In the genomic region with DNA sequence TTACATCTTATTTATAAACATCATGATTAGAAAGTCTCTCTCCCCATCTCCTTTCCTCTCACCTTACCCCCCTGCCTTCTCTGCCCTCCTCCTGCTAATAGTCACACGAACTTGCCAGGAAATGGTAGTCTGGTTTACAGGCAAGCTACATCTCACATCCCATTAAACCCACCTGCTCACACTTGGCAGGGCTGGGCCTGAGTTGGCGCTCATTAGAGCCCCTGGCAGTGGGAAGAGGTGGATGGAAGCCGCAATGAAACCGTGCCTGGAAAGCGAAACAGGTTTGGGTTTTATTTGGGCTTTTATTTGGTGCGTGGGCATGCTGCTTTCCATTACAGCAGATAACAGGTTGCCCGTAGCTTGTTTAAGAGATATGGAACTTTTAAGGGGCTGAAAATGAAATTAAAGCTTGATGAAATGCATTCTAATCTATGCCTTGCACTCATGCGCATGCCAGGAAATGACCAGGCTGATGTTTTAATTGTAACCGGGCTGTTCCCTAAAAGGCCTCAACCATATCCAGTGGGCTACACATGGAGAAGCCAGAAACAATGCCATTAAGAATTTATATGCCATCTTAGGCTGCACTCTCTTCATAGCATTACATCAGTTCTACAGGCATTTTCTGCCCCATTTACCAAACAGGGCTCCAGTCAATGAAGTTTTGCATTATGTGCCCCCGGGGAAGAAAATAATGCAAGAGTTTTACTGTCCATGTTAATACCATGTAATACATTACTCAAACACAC, we compare ENCODE assay signal across 20 mouse cellular contexts.
DNase-seq lines count a peak whose midpoint lies in the region; ATAC-seq lines count a peak whose summit lies in the region.
"Had no signal": no experiment of that assay in that cellular context is flagged by ENCODE, and none has a peak within 500 bp of the region (broad histone marks: within the 10 kb centered on the region; RNA-seq: fewer than 3 reads in every experiment).

No protein-coding gene starts in this region.

- no peaks in the 10 kb centered on the region for H3K36me3 ChIP-seq in hindbrain, embryonic 13.5 days
- no peaks in the 10 kb centered on the region for H3K36me3 ChIP-seq in hindbrain, embryonic 10.5 days
- H3K36me3 ChIP-seq in midbrain, embryonic 14.5 days (ENCODE audit: control insufficient read depth, insufficient read depth, low read length), result no peaks in the 10 kb centered on the region
- H3K36me3 ChIP-seq in midbrain, embryonic 13.5 days, result no peaks in the 10 kb centered on the region
- H3K36me3 ChIP-seq in hindbrain, embryonic 16.5 days (ENCODE audit: control insufficient read depth, insufficient read depth, low read length), result no peaks in the 10 kb centered on the region
- H3K36me3 ChIP-seq in neural tube, embryonic 15.5 days, result no peaks in the 10 kb centered on the region
- H3K36me3 ChIP-seq: heart, embryonic 13.5 days; intestine, embryonic 15.5 days; liver, embryonic 13.5 days; neural tube, embryonic 13.5 days had no signal

- no peak overlapping the region for H3K27ac ChIP-seq in hindbrain, embryonic 13.5 days
- no peak overlapping the region for H3K27ac ChIP-seq in hindbrain, embryonic 10.5 days
- H3K27ac ChIP-seq in midbrain, embryonic 14.5 days (replicated peaks; ENCODE audit: low read depth, low read length), result no peak overlapping the region
- no peak overlapping the region for H3K27ac ChIP-seq in midbrain, embryonic 13.5 days
- H3K27ac ChIP-seq in hindbrain, embryonic 16.5 days (ENCODE audit: low read depth, low read length), result no peak overlapping the region
- no peak overlapping the region for H3K27ac ChIP-seq in neural tube, embryonic 15.5 days (replicated peaks)
- H3K27ac ChIP-seq: heart, embryonic 13.5 days; intestine, embryonic 15.5 days; liver, embryonic 13.5 days; neural tube, embryonic 13.5 days had no signal

- no peaks in the 10 kb centered on the region for H3K9me3 ChIP-seq in hindbrain, embryonic 13.5 days
- H3K9me3 ChIP-seq in hindbrain, embryonic 10.5 days, result no peaks in the 10 kb centered on the region
- H3K9me3 ChIP-seq in midbrain, embryonic 14.5 days (ENCODE audit: control insufficient read depth, low read length), result no peaks in the 10 kb centered on the region
- H3K9me3 ChIP-seq in midbrain, embryonic 13.5 days, result no peaks in the 10 kb centered on the region
- H3K9me3 ChIP-seq in hindbrain, embryonic 16.5 days (ENCODE audit: control insufficient read depth, low read length), result no peaks in the 10 kb centered on the region
- no peaks in the 10 kb centered on the region for H3K9me3 ChIP-seq in neural tube, embryonic 15.5 days (replicated peaks)
- H3K9me3 ChIP-seq: heart, embryonic 13.5 days; intestine, embryonic 15.5 days; liver, embryonic 13.5 days; neural tube, embryonic 13.5 days had no signal

- H3K4me2 ChIP-seq in hindbrain, embryonic 13.5 days, result no peak overlapping the region
- no peak overlapping the region for H3K4me2 ChIP-seq in midbrain, embryonic 14.5 days (ENCODE audit: low read length)
- H3K4me2 ChIP-seq in midbrain, embryonic 13.5 days (replicated peaks), result no peak overlapping the region
- no peak overlapping the region for H3K4me2 ChIP-seq in hindbrain, embryonic 16.5 days (ENCODE audit: low read length)
- H3K4me2 ChIP-seq in neural tube, embryonic 15.5 days, result no peak overlapping the region
- H3K4me2 ChIP-seq: heart, embryonic 13.5 days; intestine, embryonic 15.5 days; liver, embryonic 13.5 days; lung, embryonic 14.5 days; neural tube, embryonic 13.5 days had no signal

- 87% methylated on average over 10 of the region's 10 CpGs for WGBS in hindbrain, embryonic 13.5 days
- 88% methylated on average over 10 of the region's 10 CpGs for WGBS in hindbrain, embryonic 10.5 days
- 89% methylated on average over 10 of the region's 10 CpGs for WGBS in midbrain, embryonic 14.5 days
- WGBS in midbrain, embryonic 13.5 days, result 89% methylated on average over 10 of the region's 10 CpGs
- WGBS in hindbrain, embryonic 16.5 days, result 83% methylated on average over 10 of the region's 10 CpGs
- 74% methylated on average over 10 of the region's 10 CpGs for WGBS in neural tube, embryonic 15.5 days

- peak; percentile 28; the same call in 1 of the 2 replicates for ATAC-seq in hindbrain, embryonic 13.5 days (ENCODE audit: low FRiP score)
- ATAC-seq in midbrain, embryonic 14.5 days (ENCODE audit: low FRiP score, low TSS enrichment), result no peak
- no peak for ATAC-seq in midbrain, embryonic 13.5 days
- peak; percentile 81 for ATAC-seq in hindbrain, embryonic 16.5 days
- peak; percentile 78; the same call in 1 of the 2 replicates for ATAC-seq in neural tube, embryonic 15.5 days (ENCODE audit: low FRiP score)
- ATAC-seq: intestine, embryonic 15.5 days; Patski had no signal

- no peak for DNase-seq in hindbrain, embryonic 10.5 days (ENCODE audit: low spot score)
- DNase-seq in midbrain, embryonic 14.5 days, result peak; percentile 1
- DNase-seq in kidney, adult 9 months, result no peak
- no peak for DNase-seq in yolk sac, embryonic 10.5 days (ENCODE audit: low spot score)
- DNase-seq: adrenal gland, adult 8-10 months; cerebellum, postnatal 25 days; heart, adult 18-20 months; liver, embryonic 13.5 days; lung, embryonic 14.5 days; lung, postnatal 36 days; right cerebral cortex, postnatal 25 days; thymus, adult 2 months had no signal

- H3K4me1 ChIP-seq in hindbrain, embryonic 13.5 days (replicated peaks), result no peaks in the 10 kb centered on the region
- no peaks in the 10 kb centered on the region for H3K4me1 ChIP-seq in hindbrain, embryonic 10.5 days (replicated peaks)
- no peaks in the 10 kb centered on the region for H3K4me1 ChIP-seq in midbrain, embryonic 14.5 days (ENCODE audit: control insufficient read depth, insufficient read depth, low read length)
- no peaks in the 10 kb centered on the region for H3K4me1 ChIP-seq in midbrain, embryonic 13.5 days (replicated peaks)
- no peaks in the 10 kb centered on the region for H3K4me1 ChIP-seq in hindbrain, embryonic 16.5 days (ENCODE audit: control insufficient read depth, insufficient read depth, low read depth, low read length)
- 0 out of 2 replicates have a peak, but pooled peaks cover 3% of the 10 kb centered on the region for H3K4me1 ChIP-seq in neural tube, embryonic 15.5 days
- H3K4me1 ChIP-seq: heart, embryonic 13.5 days; intestine, embryonic 15.5 days; liver, embryonic 13.5 days; neural tube, embryonic 13.5 days had no signal

- no peak overlapping the region for H3K9ac ChIP-seq in hindbrain, embryonic 13.5 days
- no peak overlapping the region for H3K9ac ChIP-seq in midbrain, embryonic 14.5 days (replicated peaks; ENCODE audit: low read length)
- no peak overlapping the region for H3K9ac ChIP-seq in midbrain, embryonic 13.5 days (replicated peaks)
- H3K9ac ChIP-seq in hindbrain, embryonic 16.5 days (ENCODE audit: low read depth, low read length), result no peak overlapping the region
- H3K9ac ChIP-seq in neural tube, embryonic 15.5 days (replicated peaks), result no peak overlapping the region
- H3K9ac ChIP-seq: heart, embryonic 13.5 days; intestine, embryonic 15.5 days; liver, embryonic 13.5 days; lung, embryonic 14.5 days; neural tube, embryonic 13.5 days had no signal

- no peaks in the 10 kb centered on the region for H3K27me3 ChIP-seq in hindbrain, embryonic 13.5 days
- no peaks in the 10 kb centered on the region for H3K27me3 ChIP-seq in hindbrain, embryonic 10.5 days (ENCODE audit: insufficient read depth, poor library complexity, severe bottlenecking)
- no peaks in the 10 kb centered on the region for H3K27me3 ChIP-seq in midbrain, embryonic 14.5 days (ENCODE audit: control insufficient read depth, insufficient read depth, low read length)
- H3K27me3 ChIP-seq in midbrain, embryonic 13.5 days, result no peaks in the 10 kb centered on the region
- no peaks in the 10 kb centered on the region for H3K27me3 ChIP-seq in hindbrain, embryonic 16.5 days (replicated peaks; ENCODE audit: control insufficient read depth, insufficient read depth, low read length)
- H3K27me3 ChIP-seq in neural tube, embryonic 15.5 days (replicated peaks), result no peaks in the 10 kb centered on the region
- H3K27me3 ChIP-seq: heart, embryonic 13.5 days; intestine, embryonic 15.5 days; liver, embryonic 13.5 days; neural tube, embryonic 13.5 days had no signal

- no peak overlapping the region for H3K4me3 ChIP-seq in hindbrain, embryonic 13.5 days
- H3K4me3 ChIP-seq in hindbrain, embryonic 10.5 days, result no peak overlapping the region
- no peak overlapping the region for H3K4me3 ChIP-seq in midbrain, embryonic 14.5 days (replicated peaks; ENCODE audit: low read depth, low read length)
- no peak overlapping the region for H3K4me3 ChIP-seq in midbrain, embryonic 13.5 days (replicated peaks)
- no peak overlapping the region for H3K4me3 ChIP-seq in hindbrain, embryonic 16.5 days (ENCODE audit: low read length)
- no peak overlapping the region for H3K4me3 ChIP-seq in neural tube, embryonic 15.5 days (replicated peaks)
- H3K4me3 ChIP-seq: heart, embryonic 13.5 days; intestine, embryonic 15.5 days; liver, embryonic 13.5 days; neural tube, embryonic 13.5 days had no signal

Comparison
In these comparisons a context has a peak if more than half of its experiments do, and no peak if none do; other contexts are left out.
1. ATAC-seq: peak in hindbrain, embryonic 13.5 days (single experiment), hindbrain, embryonic 16.5 days (single experiment) and neural tube, embryonic 15.5 days (single experiment); none in midbrain, embryonic 14.5 days (single experiment) and midbrain, embryonic 13.5 days (single experiment).